Mouse (Mus musculus): ENCODE measurements around the gene Zfp319. TPM values are rescaled to one million over a fixed set of nuclear protein-coding genes. Genes with fewer than 3 reads are reported as not detected.

Zfp319 gene
- total RNA-seq, 2 experiments from 2014 or later: 3.1 to 3.3 TPM

GRCm38 (mm10) chr8:95315350-95315749, 16.4 kb downstream of the Zfp319 start:
- intact Hi-C loops (cut with DNase I): no loop called here
- DNase-seq: no peak

GRCm38 (mm10) chr8:95314707-95315106, 17.0 kb downstream of the Zfp319 start:
- intact Hi-C loops (cut with DNase I): no loop called here
- no peak for DNase-seq

GRCm38 (mm10) chr8:95313857-95314256, 17.9 kb downstream of the Zfp319 start:
- intact Hi-C loops (cut with DNase I): no loop called here
- no peak for DNase-seq

GRCm38 (mm10) chr8:95312836-95313235, 18.9 kb downstream of the Zfp319 start:
- intact Hi-C loops (cut with DNase I): no loop called here
- no peak for DNase-seq

GRCm38 (mm10) chr8:95310342-95310970, 21.3 kb downstream of the Zfp319 start, which contains the start of gene Tepp:
TSS of gene Tepp (plus strand) at chr8:95310566.
- intact Hi-C loops (cut with DNase I): no loop called here
- DNase-seq: no peak

GRCm38 (mm10) chr8:95306431-95306830, 25.3 kb downstream of the Zfp319 start, which contains the start of gene Cngb1:
TSS of gene Cngb1 (minus strand) at chr8:95306585.
- intact Hi-C loops (cut with DNase I): loop anchor here (10.0 kb wide), 1 partner anchor 212 kb away; no protein-coding TSS in a partner anchor
- no peak for DNase-seq

GRCm38 (mm10) chr8:95305526-95305925, 26.2 kb downstream of the Zfp319 start:
- intact Hi-C loops (cut with DNase I): loop anchor here (10.0 kb wide), 1 partner anchor 211 kb away; no protein-coding TSS in a partner anchor
- no peak for DNase-seq

- no peak for DNase-seq
- intact Hi-C loops (cut with DNase I): loop anchor here (10.0 kb wide), 1 partner anchor 208 kb away; no protein-coding TSS in a partner anchor
Measured at GRCm38 (mm10) chr8:95302410-95302809, 29.3 kb downstream of the Zfp319 start.

- peak; percentile 17 to 20 for DNase-seq
- intact Hi-C loops (cut with DNase I): no loop called here
Measured at GRCm38 (mm10) chr8:95293891-95294290, 37.9 kb downstream of the Zfp319 start.

- intact Hi-C loops (cut with DNase I): no loop called here
- DNase-seq: peak; percentile 86 to 91
Measured at GRCm38 (mm10) chr8:95293172-95293571, 38.6 kb downstream of the Zfp319 start.

- intact Hi-C loops (cut with DNase I): no loop called here
- DNase-seq: no peak
Measured at GRCm38 (mm10) chr8:95289066-95289650, 42.6 kb downstream of the Zfp319 start.

- intact Hi-C loops (cut with DNase I): no loop called here
- no peak for DNase-seq
Measured at GRCm38 (mm10) chr8:95281493-95281892, 50.3 kb downstream of the Zfp319 start.

Other genes with a start within 250 kb of the Zfp319 start
- 10 to 100 TPM in 1 of 2 experiments, 1 to 10 TPM in 1; 6.9 to 10.9 TPM for gene Kifc3, start 129.1 kb downstream of the Zfp319 start, total RNA-seq (2021)
- under 1 TPM; 0.27 to 0.51 TPM for gene Cngb1, start 25.4 kb downstream of the Zfp319 start, total RNA-seq (2021)
- not detected for gene Tepp, start 21.4 kb downstream of the Zfp319 start, total RNA-seq (2021)
- 1 to 10 TPM; 4.4 to 5.7 TPM for gene Usb1, start 334 bp upstream of the Zfp319 start, total RNA-seq (2021)
- gene Mmp15, start 20.3 kb upstream of the Zfp319 start, total RNA-seq (2021): 10 to 100 TPM; 14.3 to 17.8 TPM
- gene Cfap20, start 102.9 kb upstream of the Zfp319 start, total RNA-seq (2021): 1 to 10 TPM; 5.8 to 6.0 TPM
- 10 to 100 TPM; 21.5 to 21.9 TPM for gene Csnk2a2, start 158.1 kb upstream of the Zfp319 start, total RNA-seq (2021)
- gene Ccdc113, start 202.1 kb upstream of the Zfp319 start, total RNA-seq (2021): not detected
- not detected for gene Prss54, start 244.4 kb upstream of the Zfp319 start, total RNA-seq (2021)

All from gastrocnemius, postnatal 36 days (tissue).